Mouse (Mus musculus) spleen, postnatal 10 days (tissue): ENCODE data around the gene Was.
"Not testable (repeated sequence)": the region's sequence is repeated elsewhere in the genome, so short reads cannot be mapped to it uniquely, and the experiment has no call there.

ENCODE experiments used
- DNase-seq, 2 experiments: peaks; one replicate each; pipeline ENCODE4 v3.0.0; 2021 to 2022; ENCODE audit warnings: low spot score in 2 of 2

Gene Was

DNA sequence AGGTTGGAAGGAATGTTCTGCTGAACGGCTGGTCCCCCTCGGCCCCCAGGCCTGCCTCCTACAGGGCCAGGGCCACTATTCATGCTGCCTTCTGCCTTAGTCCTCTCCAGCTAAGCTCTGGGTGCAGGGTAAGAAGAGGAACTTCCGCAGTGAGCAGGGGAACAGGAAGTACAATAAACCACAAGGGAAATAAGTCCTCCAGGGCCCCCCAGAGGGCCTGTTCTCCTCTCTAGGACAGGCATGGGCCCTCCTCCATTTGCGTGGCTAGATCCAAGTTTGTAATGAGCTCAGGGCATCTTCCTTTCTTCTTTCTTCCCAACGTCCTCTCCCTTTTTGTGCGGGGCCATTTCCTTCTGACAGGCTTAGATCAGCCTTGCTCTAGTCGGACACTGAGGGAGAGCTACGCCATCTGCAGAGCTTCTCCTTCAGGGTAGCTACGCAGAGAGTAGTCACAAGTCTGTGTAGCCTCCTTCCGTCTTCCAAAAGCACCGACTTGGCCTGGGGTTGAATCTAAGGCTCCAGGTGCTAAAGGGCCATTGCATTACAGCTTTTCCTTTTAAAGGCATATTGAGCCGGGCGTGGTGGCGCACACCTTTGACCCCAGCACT lies at the start of gene Was:
Was (minus strand) TSS at position 153 of the 608 bp plus-strand sequence.
- peak; percentile 31 to 56 for DNase-seq

GRCm38 (mm10) chrX:8139480-8139879 lies 49.2 kb upstream of the Was start:
- no peak for DNase-seq

DNA sequence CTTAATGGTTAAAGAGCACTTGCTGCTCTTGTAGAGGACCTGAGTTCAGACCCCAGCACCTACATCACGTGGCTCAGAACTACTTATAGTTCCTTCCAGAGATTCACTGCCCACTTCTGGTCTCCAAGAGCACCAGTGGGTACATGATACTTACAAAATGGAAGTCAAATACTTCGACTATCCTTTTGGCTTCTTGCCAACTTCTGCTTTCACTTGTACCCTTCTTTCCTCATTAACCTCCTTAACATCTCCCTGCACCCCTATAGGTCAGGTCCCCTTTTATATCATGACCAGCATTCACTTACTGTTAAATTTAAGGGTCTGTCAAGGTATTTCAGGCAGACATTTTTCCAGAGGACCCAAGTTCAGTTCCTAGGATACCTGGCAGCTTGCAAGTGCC lies 45.6 kb upstream of the Was start:
- DNase-seq = no peak

DNA sequence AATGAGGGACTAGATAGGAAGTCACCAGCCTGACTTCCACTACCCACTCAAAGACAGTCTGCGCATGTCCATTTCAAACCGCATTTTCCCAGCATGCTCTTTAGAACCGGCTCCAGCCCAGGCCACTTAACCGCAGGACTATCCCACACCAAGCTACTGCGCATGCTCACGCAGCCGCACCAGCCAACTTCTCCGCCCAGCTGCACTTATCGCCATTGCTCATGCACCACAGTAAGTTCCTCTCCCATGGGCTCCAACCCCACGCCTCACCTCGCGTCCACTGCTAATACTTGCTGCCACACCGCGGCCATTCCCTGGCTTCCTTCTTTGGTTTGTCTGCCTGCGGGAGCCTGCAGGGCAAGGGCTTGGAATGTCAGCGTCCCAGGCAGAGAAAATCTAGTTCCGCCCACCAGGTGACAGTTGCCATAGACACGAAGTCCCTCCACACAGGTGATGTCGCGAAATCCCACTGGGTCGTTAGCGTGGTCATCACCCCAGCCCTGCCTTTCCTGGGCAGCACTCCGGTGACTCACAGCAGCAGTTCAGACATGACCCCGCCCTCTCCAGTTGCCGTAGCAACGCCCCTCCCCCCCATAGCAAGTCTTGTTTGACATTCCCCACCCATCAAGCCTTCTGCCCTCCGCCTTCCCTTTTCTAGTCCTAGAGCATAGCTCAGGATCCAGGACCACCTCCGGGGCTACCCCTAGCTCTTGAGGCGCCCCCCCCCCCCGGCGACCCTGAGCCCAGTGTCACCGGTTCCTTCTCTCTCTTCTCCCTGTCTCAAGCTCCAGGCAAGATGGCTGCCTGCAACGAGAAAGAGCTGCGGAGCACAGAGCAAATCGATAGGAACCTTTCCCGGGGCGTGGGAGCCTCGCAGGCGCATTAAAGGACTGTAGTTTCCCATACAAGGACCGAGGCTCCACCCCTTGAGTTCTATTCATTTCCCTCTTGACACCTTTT lies 42.0 kb upstream of the Was start, which contains the start of gene Wdr13:
Wdr13 (minus strand) TSS at position 876 of the 960 bp plus-strand sequence.
- DNase-seq = peak; percentile 72 to 91

- DNase-seq = peak in 1 of 2 experiments; percentile 14
Measured at GRCm38 (mm10) chrX:8131393-8131792, 41.1 kb upstream of the Was start.

- DNase-seq = peak in 1 of 2 experiments; percentile 48
Measured at GRCm38 (mm10) chrX:8125235-8125634, 34.9 kb upstream of the Was start.

DNA sequence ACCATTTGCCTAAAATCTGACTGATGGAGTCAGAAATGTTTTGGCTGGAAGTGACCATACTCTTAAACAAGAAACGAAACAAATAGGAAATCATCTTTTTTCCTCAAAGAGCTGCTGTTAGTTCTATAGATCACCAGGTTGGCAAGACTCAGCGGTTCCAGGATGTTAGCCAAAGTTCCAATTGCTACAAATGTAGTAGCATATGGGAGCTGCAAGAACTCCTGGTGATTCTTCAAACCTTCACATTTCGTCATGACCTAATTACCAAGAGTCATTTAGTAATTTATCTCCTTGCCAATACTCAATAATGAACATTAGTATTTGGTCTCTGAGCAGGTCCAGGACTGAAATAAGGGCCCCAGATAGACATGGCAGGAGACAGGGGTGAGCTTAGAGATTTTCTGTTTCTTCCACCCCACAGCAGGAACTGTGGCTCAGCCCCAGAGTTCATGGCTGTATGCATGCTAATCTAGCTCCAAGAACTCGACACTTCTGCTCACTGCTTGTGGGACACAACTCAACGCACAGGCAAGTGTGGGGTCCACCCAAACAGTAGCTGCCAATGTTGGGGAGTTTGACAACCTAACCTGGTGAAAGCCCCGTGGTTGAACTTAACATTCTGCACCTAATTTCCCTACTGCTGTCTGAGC lies 33.6 kb upstream of the Was start:
- DNase-seq = no peak

GRCm38 (mm10) chrX:8117264-8117663 lies 27.0 kb upstream of the Was start:
- DNase-seq = no peak

GRCm38 (mm10) chrX:8115275-8115674 lies 25.0 kb upstream of the Was start:
- DNase-seq = no peak

- no peak for DNase-seq
Measured at GRCm38 (mm10) chrX:8105019-8105418, 14.7 kb upstream of the Was start.

DNA sequence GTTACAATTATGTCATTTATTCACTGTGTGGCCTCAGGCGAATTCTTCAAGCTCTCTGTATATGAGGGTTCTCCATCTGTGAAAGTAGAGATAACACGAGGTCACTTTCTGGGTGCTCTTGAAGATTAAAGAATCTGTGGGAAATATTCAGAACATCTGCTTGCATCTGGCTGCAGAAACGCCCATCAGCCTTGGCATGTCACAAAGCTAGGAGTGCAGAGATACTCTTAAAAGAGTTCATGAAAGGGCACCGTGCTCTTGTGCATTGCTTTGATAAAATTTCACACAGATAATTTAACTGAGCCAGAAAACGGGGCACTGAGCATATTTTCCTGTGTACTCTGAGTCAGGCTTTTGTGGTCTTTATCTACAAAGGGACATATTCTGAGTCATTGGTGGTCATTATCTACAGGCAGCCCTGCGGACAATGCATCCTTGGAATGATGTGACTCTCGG lies 11.9 kb upstream of the Was start:
- DNase-seq = peak in 1 of 2 experiments; percentile 33

GRCm38 (mm10) chrX:8101017-8101416 lies 10.7 kb upstream of the Was start:
- DNase-seq = no peak

- no peak for DNase-seq
Measured at GRCm38 (mm10) chrX:8099435-8099834, 9.1 kb upstream of the Was start.

GRCm38 (mm10) chrX:8096787-8097242 lies 6.5 kb upstream of the Was start:
- DNase-seq = peak; percentile 88 to 97

GRCm38 (mm10) chrX:8096068-8096786 lies 5.9 kb upstream of the Was start:
- peak; percentile 79 to 83 for DNase-seq

DNA sequence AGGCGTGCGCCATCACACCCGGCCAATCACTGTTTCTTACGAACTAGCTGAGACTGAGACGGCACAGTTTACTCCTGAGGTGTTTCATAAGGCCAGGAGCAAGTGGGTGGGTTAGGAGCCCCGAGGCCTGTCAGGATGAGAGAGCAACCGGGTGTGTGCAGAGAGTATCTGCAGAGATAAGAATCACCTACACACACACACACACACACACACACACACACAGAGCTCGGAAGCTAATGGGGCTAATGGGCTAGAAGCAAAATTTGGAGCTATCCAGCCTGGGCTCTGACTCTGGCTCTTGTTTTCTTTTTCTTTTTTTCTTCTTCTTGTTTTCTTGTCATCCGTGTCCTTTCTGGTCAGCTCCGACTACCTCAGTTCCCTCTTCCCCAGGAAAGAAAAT lies 5.2 kb upstream of the Was start:
- no peak for DNase-seq

GRCm38 (mm10) chrX:8090954-8091347 lies 653 bp upstream of the Was start:
- not testable (repeated sequence) for DNase-seq

DNA sequence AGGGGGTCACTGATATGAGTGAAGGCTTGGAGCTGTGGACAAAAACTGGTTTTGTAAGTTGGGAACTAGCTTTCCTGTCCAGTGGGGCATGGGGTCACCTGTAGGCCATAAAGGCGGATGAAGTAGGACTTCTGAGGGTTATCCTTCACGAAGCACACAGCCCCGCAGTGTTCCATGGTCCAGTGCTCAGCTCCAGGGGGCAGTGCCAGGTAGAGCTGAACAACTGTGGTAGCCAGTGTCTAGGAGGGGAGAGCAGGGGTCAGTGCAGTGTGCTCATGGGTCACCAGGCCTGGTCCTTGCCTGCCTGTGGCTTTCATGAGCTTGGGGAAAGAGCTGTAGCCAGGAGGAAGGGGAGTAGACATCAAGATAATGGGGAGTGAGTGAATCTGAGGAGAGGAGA lies 552 bp downstream of the Was start:
- no peak for DNase-seq

DNA sequence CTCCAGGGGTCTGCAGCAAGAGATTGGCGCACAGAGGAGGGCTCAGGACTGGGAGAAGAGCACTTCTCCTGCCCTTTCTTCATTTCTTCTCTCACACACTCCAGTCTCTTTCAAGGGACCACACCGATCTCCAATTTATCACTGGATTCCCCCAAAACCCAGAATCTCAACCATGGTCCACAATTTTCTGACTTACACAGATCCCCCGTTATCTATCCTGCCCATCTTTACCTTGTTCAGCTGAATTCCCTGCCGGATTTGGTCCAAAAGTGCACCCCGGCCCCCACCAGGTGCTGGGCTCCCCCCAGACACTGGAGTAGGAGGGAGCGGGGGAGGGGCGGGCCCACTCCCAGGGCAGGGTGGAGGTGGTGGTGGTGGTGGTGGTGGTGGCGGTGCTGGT lies 4.7 kb downstream of the Was start:
- no peak for DNase-seq

- DNase-seq = no peak
Measured at GRCm38 (mm10) chrX:8084771-8085259, 5.5 kb downstream of the Was start.

DNA sequence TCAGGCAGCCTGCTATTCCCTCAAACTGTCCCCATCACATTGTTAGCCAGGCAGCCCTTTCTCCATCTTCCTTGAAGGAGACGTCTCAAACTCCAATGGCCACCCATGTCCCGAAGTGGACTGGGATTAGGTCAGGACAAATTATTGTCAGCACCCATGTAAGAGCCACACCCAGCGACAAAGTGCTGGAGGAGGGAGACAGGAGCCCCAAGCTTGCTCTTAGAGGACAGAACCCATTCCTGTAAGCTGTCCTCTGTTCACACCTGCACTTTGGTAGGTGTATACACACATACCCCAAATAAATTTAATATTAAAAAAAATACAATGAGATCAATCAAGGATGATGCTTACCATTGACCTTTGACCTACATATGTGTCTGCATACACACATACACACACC lies 15.2 kb downstream of the Was start:
- no peak for DNase-seq
